In genomic region chr6:91843628-91844153, GRCm38 (mm10) we compare ENCODE assay signal across 9 mouse cellular contexts. TPM values are rescaled to one million over a fixed set of nuclear protein-coding genes. Genes with fewer than 3 reads are reported as not detected.
DNase-seq lines count a peak whose midpoint lies in the region; ATAC-seq lines count a peak whose summit lies in the region.
"Had no signal": no experiment of that assay in that cellular context is flagged by ENCODE, and none has a peak within 500 bp of the region (broad histone marks: within the 10 kb centered on the region; RNA-seq: fewer than 3 reads in every experiment).

No protein-coding gene starts in this region.

- no peaks in the 10 kb centered on the region for H3K36me3 ChIP-seq in lung, embryonic 15.5 days
- H3K36me3 ChIP-seq in limb, embryonic 12.5 days: no peaks in the 10 kb centered on the region

- peak overlapping the region; percentile 38 for H3K4me3 ChIP-seq in lung, embryonic 15.5 days
- H3K4me3 ChIP-seq in limb, embryonic 12.5 days (replicated peaks): peak overlapping the region; percentile 55

- H3K27me3 ChIP-seq in lung, embryonic 15.5 days: peaks cover 76% of the 10 kb centered on the region
- peaks cover 85% of the 10 kb centered on the region for H3K27me3 ChIP-seq in limb, embryonic 12.5 days

- ATAC-seq in lung, embryonic 15.5 days (ENCODE audit: borderline replicate concordance, extremely low read depth, low FRiP score, low TSS enrichment): no peak
- ATAC-seq in limb, embryonic 12.5 days (ENCODE audit: insufficient number of reproducible peaks, insufficient read depth, low FRiP score, low TSS enrichment, low read depth): no peak

- H3K9me3 ChIP-seq in lung, embryonic 15.5 days: no peaks in the 10 kb centered on the region
- no peaks in the 10 kb centered on the region for H3K9me3 ChIP-seq in limb, embryonic 12.5 days

- 4% methylated on average over 68 of the region's 69 CpGs for WGBS in lung, embryonic 15.5 days
- 5% methylated on average over 69 of the region's 69 CpGs for WGBS in limb, embryonic 12.5 days

- peaks cover 8% of the 10 kb centered on the region; the same call in 1 of the 2 replicates for H3K4me1 ChIP-seq in lung, embryonic 15.5 days
- H3K4me1 ChIP-seq in limb, embryonic 12.5 days (replicated peaks): peaks cover 15% of the 10 kb centered on the region

- no peak overlapping the region for H3K9ac ChIP-seq in lung, embryonic 15.5 days
- peak overlapping the region; percentile 46 for H3K9ac ChIP-seq in limb, embryonic 12.5 days (replicated peaks)

- DNase-seq in adrenal gland, postnatal 14 days: peak; percentile 30
- DNase-seq in adrenal gland, adult 18-20 months (ENCODE audit: low spot score in 2 of 2): no peak
- no peak for DNase-seq in lung, postnatal 4 days
- DNase-seq in right cerebral cortex, adult 2 months (ENCODE audit: low spot score in 2 of 2): peak; percentile 21 to 39
- DNase-seq in ovary, postnatal 14 days (ENCODE audit: low spot score): no peak
- DNase-seq in adrenal gland, postnatal 4 days (ENCODE audit: low spot score in 2 of 2): no peak

- H3K27ac ChIP-seq in lung, embryonic 15.5 days: no peak overlapping the region
- H3K27ac ChIP-seq in limb, embryonic 12.5 days: no peak overlapping the region

- peak overlapping the region; percentile 73 for H3K4me2 ChIP-seq in lung, embryonic 15.5 days
- peak overlapping the region; percentile 94 for H3K4me2 ChIP-seq in limb, embryonic 12.5 days

RNA-seq across cellular contexts. Expression of gene Grip2, which starts 16.6 kb away (rescaled TPM):
- 1.7 and 1.9 TPM in 2 replicates for total RNA-seq in adrenal gland, postnatal 14 days (2021)
- total RNA-seq in adrenal gland, adult 18-20 months (2021): 1 to 10 TPM; 1.7 to 2.1 TPM
- polyA plus RNA-seq in lung, embryonic 15.5 days (2015; fragmentation: Nextera tagmentation; extraction: Ambion mirVana): 0.30 and 0.54 TPM in 2 replicates
- polyA plus RNA-seq in limb, embryonic 12.5 days (2016; fragmentation: Nextera tagmentation; extraction: Ambion mirVana): 0.74 and 1.2 TPM in 2 replicates
- 1 to 10 TPM; 2.1 to 2.8 TPM for total RNA-seq in adrenal gland, postnatal 4 days (2021)
- total RNA-seq: liver, adult 2 months had no signal

RNA-seq across cellular contexts. Expression of gene Ccdc174, which starts 34.2 kb away (rescaled TPM):
- 29.1 and 34.7 TPM in 2 replicates for total RNA-seq in adrenal gland, postnatal 14 days (2021)
- total RNA-seq in adrenal gland, adult 18-20 months (2021): 10 to 100 TPM; 32.4 to 55.9 TPM
- 27.1 and 29.9 TPM in 2 replicates for polyA plus RNA-seq in lung, embryonic 15.5 days (2015; fragmentation: Nextera tagmentation; extraction: Ambion mirVana)
- 43.7 TPM in 2 replicates for polyA plus RNA-seq in limb, embryonic 12.5 days (2016; fragmentation: Nextera tagmentation; extraction: Ambion mirVana)
- 10 to 100 TPM; 29.8 to 31.3 TPM for total RNA-seq in adrenal gland, postnatal 4 days (2021)

RNA-seq across cellular contexts. Expression of gene 4930590J08Rik, which starts 58.9 kb away (rescaled TPM):
- 1.2 and 1.7 TPM in 2 replicates for total RNA-seq in adrenal gland, postnatal 14 days (2021)
- 1 to 10 TPM; 1.7 to 2.5 TPM for total RNA-seq in adrenal gland, adult 18-20 months (2021)
- polyA plus RNA-seq in lung, embryonic 15.5 days (2015; fragmentation: Nextera tagmentation; extraction: Ambion mirVana): 0.21 and 0.29 TPM in 2 replicates
- polyA plus RNA-seq in limb, embryonic 12.5 days (2016; fragmentation: Nextera tagmentation; extraction: Ambion mirVana): 0.46 and 0.54 TPM in 2 replicates
- total RNA-seq in adrenal gland, postnatal 4 days (2021): 1 to 10 TPM; 1.6 to 2.2 TPM

Comparison
In these comparisons a context has a peak if more than half of its experiments do, and no peak if none do; other contexts are left out.
1. DNase-seq: peak in adrenal gland, postnatal 14 days (single experiment) and right cerebral cortex, adult 2 months (2 of 2); none in adrenal gland, adult 18-20 months (0 of 2), lung, postnatal 4 days (0 of 2), ovary, postnatal 14 days (single experiment) and adrenal gland, postnatal 4 days (0 of 2).